Mouse (Mus musculus) liver, embryonic 14.5 days (tissue): ENCODE measurements around the gene Il20rb. TPM values are rescaled to one million over a fixed set of nuclear protein-coding genes. Genes with fewer than 3 reads are reported as not detected.

Source experiments
- ATAC-seq: fragments of 200-750 bp; cut with Nextera tagmentation; 2 replicates; pipeline ENCODE4 v1.8.0; 2017; ENCODE audit warnings: moderate number of reproducible peaks, mild to moderate bottlenecking, moderate library complexity; ENCODE audit not compliant: insufficient read depth
- DNase-seq, 3 experiments: peaks; one replicate each; pipeline ENCODE4 v3.0.0-alpha.2; 2012 to 2013; ENCODE audit warnings: low read depth in 3 of 3, low spot score in 3 of 3
- H3K27ac ChIP-seq: fragments of 300-500 bp; sonication (generic); 2 replicates; pipeline ENCODE4 v1.5.1; 2014; ENCODE audit warnings: moderate library complexity, mild to moderate bottlenecking, control low read depth, inconsistent platforms
- H3K27me3 ChIP-seq: fragments of 300-500 bp; sonication (generic); 2 replicates; pipeline ENCODE4 v1.6.1; 2014; ENCODE audit warnings: mild to moderate bottlenecking, low read length, moderate library complexity; ENCODE audit not compliant: control insufficient read depth, insufficient read depth
- H3K36me3 ChIP-seq: fragments of 300-500 bp; sonication (generic); replicated peaks from 2 replicates; pipeline ENCODE4 v1.6.1; 2014; ENCODE audit warnings: low read depth; ENCODE audit not compliant: control insufficient read depth, insufficient read depth
- H3K4me1 ChIP-seq, 2 experiments: fragments of 200-500 bp in 1 of 2; fragments of 300-500 bp in 1 of 2; sonication (generic) in 1 of 2; replicated peaks; 2 replicates each; pipeline ENCODE4 v1.6.1; 2012 to 2014; ENCODE audit warnings: antibody characterized with exemption in 1 of 2, inconsistent platforms in 1 of 2, low read length in 1 of 2; ENCODE audit not compliant: control insufficient read depth in 2 of 2, insufficient read depth in 2 of 2
- H3K4me2 ChIP-seq: fragments of 300-500 bp; sonication (generic); 2 replicates; pipeline ENCODE4 v1.6.1; 2014; ENCODE audit warnings: low read depth, mild to moderate bottlenecking, control low read depth, moderate library complexity
- H3K4me3 ChIP-seq, 2 experiments: fragments of 200-500 bp in 1 of 2; fragments of 300-500 bp in 1 of 2; sonication (generic) in 1 of 2; 2 replicates each; pipeline ENCODE4 v1.5.1; 2012 to 2014; ENCODE audit warnings: low read depth in 2 of 2, low read length in 2 of 2, mild to moderate bottlenecking in 2 of 2, control low read depth in 1 of 2, inconsistent platforms in 1 of 2, moderate library complexity in 1 of 2; ENCODE audit not compliant: insufficient read depth in 1 of 2
- H3K9ac ChIP-seq: fragments of 300-500 bp; sonication (generic); replicated peaks from 2 replicates; pipeline ENCODE4 v1.6.1; 2014; ENCODE audit warnings: mild to moderate bottlenecking, control low read depth, moderate library complexity
- H3K9me3 ChIP-seq: fragments of 300-500 bp; sonication (generic); 2 replicates; pipeline ENCODE4 v1.6.1; 2016; ENCODE audit warnings: low read length, mixed read lengths; ENCODE audit not compliant: control insufficient read depth
- CTCF ChIP-seq: IDR thresholded peaks from 2 replicates; pipeline ENCODE4 v1.5.1; 2016; ENCODE audit warnings: antibody characterized with exemption, low read depth, control low read depth
- EP300 ChIP-seq: IDR thresholded peaks from 2 replicates; pipeline ENCODE4 v1.6.1; 2016; ENCODE audit warnings: antibody characterized with exemption, low read depth
- WGBS: fragments of 180-500 bp; shearing (Covaris S2); extraction: QIAGEN DNeasy Blood & Tissue Kit; methylation state at CpG from one replicate; pipeline ENCODE4 v1.1.7; 2014; ENCODE audit not compliant: insufficient replicate concordance; 5-methylcytosine and 5-hydroxymethylcytosine counted together
- polyA plus RNA-seq, 2 experiments: library from polyadenylated mRNA; depleted of rRNA in 1 of 2; stranded (reverse) in 1 of 2; unstranded in 1 of 2; fragments of >200 nt; fragmentation: Nextera tagmentation in 1 of 2; extraction: Ambion mirVana in 1 of 2; gene quantifications; 2 replicates each; pipeline versions ENCODE4 v1.2.1 to v1.2.3; 2012 to 2014

The Il20rb gene
- polyA plus RNA-seq, 2 experiments: 0.11 to 0.73 TPM

DNA sequence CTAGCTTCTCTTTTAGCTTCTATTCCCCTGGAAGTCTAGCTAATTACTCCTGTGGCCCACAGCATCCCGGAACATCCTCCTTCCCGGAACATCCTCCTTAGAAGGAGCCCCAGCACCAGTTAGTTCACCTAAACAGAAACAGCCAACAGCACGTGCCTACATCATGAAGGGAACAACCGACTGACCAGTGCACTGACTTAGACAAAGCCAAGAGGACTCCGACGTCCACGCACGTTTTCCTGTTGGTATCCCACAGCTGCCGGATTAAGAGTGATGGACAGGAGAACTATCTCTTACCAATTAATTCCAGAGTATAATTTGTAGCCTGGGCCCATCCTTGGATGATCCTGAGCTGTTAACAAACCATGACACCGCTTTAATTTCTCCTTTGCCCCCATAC, 47.6 kb downstream of the Il20rb start:
- H3K27me3 ChIP-seq: no peaks in the 10 kb centered on the region
- H3K36me3 ChIP-seq: no peaks in the 10 kb centered on the region
- H3K4me1 ChIP-seq: no peaks in the 10 kb centered on the region
- H3K9me3 ChIP-seq: no peaks in the 10 kb centered on the region
- H3K9ac ChIP-seq: no peak overlapping the region
- no peak for TF ChIP-seq CTCF
- no peak for TF ChIP-seq EP300
- 68% methylated on average over 10 of the region's 10 CpGs for WGBS
- no peak overlapping the region for H3K4me3 ChIP-seq
- no peak overlapping the region for H3K27ac ChIP-seq
- H3K4me2 ChIP-seq: no peak overlapping the region
- ATAC-seq: no peak
- DNase-seq: no peak

DNA sequence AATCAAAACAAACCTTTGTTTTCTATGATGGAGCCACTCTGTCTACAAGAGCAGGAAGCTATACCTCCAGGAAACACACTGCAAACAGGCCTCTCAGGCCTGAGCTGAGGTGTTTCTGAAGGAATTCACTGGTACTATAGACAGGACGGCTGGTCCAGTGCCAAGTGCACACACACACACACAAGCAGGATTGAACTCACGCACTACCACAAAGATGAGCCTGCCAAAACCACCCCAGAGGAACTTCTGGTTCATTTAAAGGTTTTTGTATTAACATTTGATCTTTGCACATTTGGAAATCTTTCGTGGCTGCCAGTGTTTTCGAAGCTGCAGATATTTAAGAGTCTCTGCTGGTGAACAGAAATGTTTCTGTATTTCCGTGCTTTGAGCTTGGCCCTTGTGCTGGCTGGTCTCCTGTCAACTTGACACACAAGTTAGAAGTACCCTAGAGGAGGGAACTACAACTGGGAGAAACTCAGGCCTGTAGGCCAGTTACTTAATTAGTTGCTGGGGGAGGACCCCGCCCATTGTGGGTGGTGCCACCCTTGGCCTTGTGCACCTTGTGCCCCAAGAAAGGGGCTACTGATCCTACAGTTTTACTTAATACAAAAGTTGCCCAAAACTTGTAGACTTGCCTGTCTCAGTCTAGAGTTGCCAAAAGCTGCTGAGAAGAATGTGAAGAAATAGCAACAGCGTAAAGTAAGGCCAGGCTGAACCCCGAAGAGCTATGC, 49.6 kb downstream of the Il20rb start:
- no peak overlapping the region for H3K9ac ChIP-seq
- no peaks in the 10 kb centered on the region for H3K4me1 ChIP-seq
- TF ChIP-seq EP300: no peak
- TF ChIP-seq CTCF: no peak
- DNase-seq: no peak
- no peak overlapping the region for H3K4me2 ChIP-seq
- no peaks in the 10 kb centered on the region for H3K27me3 ChIP-seq
- H3K4me3 ChIP-seq: no peak overlapping the region
- no peak for ATAC-seq
- no peaks in the 10 kb centered on the region for H3K36me3 ChIP-seq
- H3K9me3 ChIP-seq: no peaks in the 10 kb centered on the region
- no peak overlapping the region for H3K27ac ChIP-seq
- 72% methylated on average over 8 of the region's 8 CpGs for WGBS

DNA sequence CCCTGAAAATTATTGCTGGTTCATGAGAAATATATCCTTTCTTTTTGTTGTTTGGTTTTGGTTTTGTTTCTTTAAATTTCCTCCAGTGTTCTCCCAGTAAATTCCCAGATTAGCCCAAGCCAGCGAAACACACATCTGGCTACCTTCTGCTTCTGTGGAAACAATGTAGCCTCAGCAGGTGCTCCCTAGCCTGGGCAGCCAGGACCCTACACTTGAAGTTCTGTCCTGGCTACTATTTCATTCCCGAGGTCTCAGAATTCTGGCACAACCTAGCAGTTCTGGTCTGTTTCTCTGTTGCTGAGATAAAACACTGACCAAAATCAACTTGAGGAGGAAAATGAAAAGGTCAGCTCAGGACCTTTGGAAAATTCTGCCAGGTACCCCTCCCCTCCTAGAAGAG, 55.2 kb downstream of the Il20rb start:
- no peak for TF ChIP-seq CTCF
- 55% methylated on average over 2 of the region's 2 CpGs for WGBS
- Histone ChIP-seq H3K27me3 (no peaks in the 10 kb centered on the region), H3K4me2 (no peak overlapping the region), H3K4me3 (no peak overlapping the region), H3K9me3 (no peaks in the 10 kb centered on the region), H3K36me3 (no peaks in the 10 kb centered on the region), H3K9ac (no peak overlapping the region), H3K4me1 (no peaks in the 10 kb centered on the region), H3K27ac (no peak overlapping the region)
- no peak for DNase-seq
- ATAC-seq: no peak

DNA sequence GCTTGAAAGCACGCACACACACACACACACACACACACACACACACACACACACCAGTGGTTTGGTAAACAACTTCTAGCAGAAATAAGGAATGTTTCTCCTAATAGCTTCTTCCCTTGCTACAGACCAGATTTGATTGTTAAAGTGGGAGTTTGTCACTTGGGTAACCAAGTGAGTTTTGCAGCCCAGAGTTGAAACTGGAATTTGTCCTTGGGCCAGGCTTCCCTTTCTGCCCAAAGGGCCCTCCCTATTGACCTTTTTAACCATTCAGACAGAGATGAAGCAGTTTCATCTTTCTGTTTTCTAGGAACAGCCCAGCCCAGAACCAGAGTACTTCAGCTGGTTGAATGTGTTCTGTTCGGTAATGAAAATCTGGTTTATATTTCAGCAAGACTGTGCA, 55.7 kb downstream of the Il20rb start:
- Histone ChIP-seq H3K36me3 (no peaks in the 10 kb centered on the region), H3K9me3 (no peaks in the 10 kb centered on the region), H3K4me1 (no peaks in the 10 kb centered on the region), H3K27me3 (no peaks in the 10 kb centered on the region), H3K27ac (no peak overlapping the region), H3K4me2 (no peak overlapping the region), H3K4me3 (no peak overlapping the region), H3K9ac (no peak overlapping the region)
- TF ChIP-seq CTCF (no peak), EP300 (no peak)
- DNase-seq: no peak
- 75% methylated on average over 2 of the region's 2 CpGs for WGBS
- ATAC-seq: no peak

DNA sequence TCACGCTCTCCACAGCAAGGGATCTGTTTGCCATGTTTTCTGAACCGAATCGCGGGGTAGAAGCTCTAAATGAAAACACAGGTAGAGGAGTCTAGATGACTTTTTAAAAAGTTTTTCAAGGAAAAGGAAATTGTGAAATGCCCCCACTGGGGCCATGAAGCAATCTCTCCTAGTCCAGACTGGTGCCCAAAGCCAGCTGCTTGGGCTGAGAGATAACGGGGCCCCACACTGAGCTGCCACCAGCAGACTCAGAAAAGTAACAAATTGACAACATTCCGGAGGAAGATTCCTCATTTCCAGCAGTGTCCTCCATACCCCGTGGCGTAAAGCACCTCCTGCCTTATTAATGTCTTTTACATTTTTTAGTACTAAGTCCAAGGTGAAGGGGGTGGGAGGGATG, 66.9 kb downstream of the Il20rb start:
- H3K36me3 ChIP-seq: no peaks in the 10 kb centered on the region
- TF ChIP-seq CTCF (no peak), EP300 (no peak)
- peaks cover 0 to 4% of the 10 kb centered on the region in 2 experiments; a peak in 1 of 4 replicates for H3K4me1 ChIP-seq
- no peak for ATAC-seq
- H3K4me3 ChIP-seq: no peak overlapping the region
- no peaks in the 10 kb centered on the region for H3K9me3 ChIP-seq
- no peak for DNase-seq
- no peaks in the 10 kb centered on the region for H3K27me3 ChIP-seq
- H3K9ac ChIP-seq: no peak overlapping the region
- no peak overlapping the region for H3K4me2 ChIP-seq
- 53% methylated on average over 8 of the region's 8 CpGs for WGBS
- H3K27ac ChIP-seq: no peak overlapping the region
